Mouse (Mus musculus): ENCODE measurements at regions not wholly inside any gene's neighbourhood (a gene's known extent, or its start where the extent isn't known, plus 50 kb on each side); places are given as distances from the start of the nearest gene placed in this dataset.

- Histone ChIP-seq H3K4me1 (ENCODE audit: control insufficient read depth, insufficient read depth, low read length) (peaks cover 11% of the 10 kb centered on the region), H3K4me3 (ENCODE audit: low read depth, low read length) (no peak overlapping the region), H3K9me3 (replicated peaks; ENCODE audit: control insufficient read depth, low read length) (no peaks in the 10 kb centered on the region), H3K27ac (ENCODE audit: low read depth, low read length) (no peak overlapping the region), H3K4me2 (ENCODE audit: low read length) (no peak overlapping the region), H3K9ac (ENCODE audit: low read length) (no peak overlapping the region), H3K36me3 (ENCODE audit: control insufficient read depth, insufficient read depth, low read length) (no peaks in the 10 kb centered on the region), H3K27me3 (replicated peaks; ENCODE audit: control insufficient read depth, insufficient read depth, low read length) (0 out of 2 replicates have a peak, but pooled peaks cover 3% of the 10 kb centered on the region)
- DNase-seq (ENCODE audit: low spot score): no peak
- 86% methylated on average over 4 of the region's 4 CpGs for WGBS
- ATAC-seq: no peak
Observed at GRCm38 (mm10) chr16:21327969-21328368, 94.9 kb upstream of the Vps8 start.

- Histone ChIP-seq H3K4me2 (ENCODE audit: low read length) (no peak overlapping the region), H3K27ac (ENCODE audit: low read depth, low read length) (no peak overlapping the region), H3K27me3 (replicated peaks; ENCODE audit: control insufficient read depth, insufficient read depth, low read length) (no peaks in the 10 kb centered on the region), H3K4me3 (ENCODE audit: low read depth, low read length) (no peak overlapping the region), H3K4me1 (ENCODE audit: control insufficient read depth, insufficient read depth, low read length) (peaks cover 15% of the 10 kb centered on the region), H3K9me3 (replicated peaks; ENCODE audit: control insufficient read depth, low read length) (no peaks in the 10 kb centered on the region), H3K9ac (ENCODE audit: low read length) (no peak overlapping the region), H3K36me3 (ENCODE audit: control insufficient read depth, insufficient read depth, low read length) (no peaks in the 10 kb centered on the region)
- WGBS: 88% methylated on average over 6 of the region's 6 CpGs
- DNase-seq (ENCODE audit: low spot score) (no peak), ATAC-seq (no peak)
Observed at GRCm38 (mm10) chr16:21329199-21329598, 93.7 kb upstream of the Vps8 start.

- Histone ChIP-seq H3K4me2 (ENCODE audit: low read length) (peak overlapping the region; percentile 25; the same call in 1 of the 2 replicates), H3K4me3 (ENCODE audit: low read depth, low read length) (no peak overlapping the region), H3K27ac (ENCODE audit: low read depth, low read length) (no peak overlapping the region), H3K9ac (ENCODE audit: low read length) (no peak overlapping the region), H3K9me3 (replicated peaks; ENCODE audit: control insufficient read depth, low read length) (no peaks in the 10 kb centered on the region), H3K36me3 (ENCODE audit: control insufficient read depth, insufficient read depth, low read length) (no peaks in the 10 kb centered on the region), H3K4me1 (ENCODE audit: control insufficient read depth, insufficient read depth, low read length) (peaks cover 16% of the 10 kb centered on the region), H3K27me3 (replicated peaks; ENCODE audit: control insufficient read depth, insufficient read depth, low read length) (0 out of 2 replicates have a peak, but pooled peaks cover 4% of the 10 kb centered on the region)
- 87% methylated on average over 5 of the region's 5 CpGs for WGBS
- ATAC-seq (no peak), DNase-seq (ENCODE audit: low spot score) (no peak)
Observed at GRCm38 (mm10) chr16:21331229-21331628, 91.7 kb upstream of the Vps8 start.

GRCm38 (mm10) chr16:21332411-21332810 is 90.5 kb upstream of the Vps8 start:
- ATAC-seq: 0 out of 2 replicates have a peak, but pooled peaks have one; percentile 7

GRCm38 (mm10) chr16:21332862-21333222 is 90.1 kb upstream of the Vps8 start:
- no peak for DNase-seq (ENCODE audit: low spot score)
- peak overlapping the region; percentile 87 for H3K4me2 ChIP-seq (ENCODE audit: low read length)
- peak overlapping the region; percentile 75 for H3K9ac ChIP-seq (ENCODE audit: low read length)
- H3K4me3 ChIP-seq (ENCODE audit: low read depth, low read length): peak overlapping the region; percentile 52
- no peaks in the 10 kb centered on the region for H3K36me3 ChIP-seq (ENCODE audit: control insufficient read depth, insufficient read depth, low read length)
- H3K27ac ChIP-seq (ENCODE audit: low read depth, low read length): peak overlapping the region; percentile 94
- ATAC-seq: no peak
- H3K9me3 ChIP-seq (replicated peaks; ENCODE audit: control insufficient read depth, low read length): no peaks in the 10 kb centered on the region
- H3K27me3 ChIP-seq (replicated peaks; ENCODE audit: control insufficient read depth, insufficient read depth, low read length): 0 out of 2 replicates have a peak, but pooled peaks cover 6% of the 10 kb centered on the region
- H3K4me1 ChIP-seq (ENCODE audit: control insufficient read depth, insufficient read depth, low read length): peaks cover 16% of the 10 kb centered on the region
- WGBS: 3% methylated on average over 14 of the region's 14 CpGs

More at GRCm38 (mm10) chr16:21332411-21332810, 90.5 kb upstream of the Vps8 start:
- no peaks in the 10 kb centered on the region for H3K9me3 ChIP-seq (replicated peaks; ENCODE audit: control insufficient read depth, low read length)
- H3K27me3 ChIP-seq (replicated peaks; ENCODE audit: control insufficient read depth, insufficient read depth, low read length): 0 out of 2 replicates have a peak, but pooled peaks cover 6% of the 10 kb centered on the region
- no peaks in the 10 kb centered on the region for H3K36me3 ChIP-seq (ENCODE audit: control insufficient read depth, insufficient read depth, low read length)
- no peak overlapping the region; the same call in 1 of the 2 replicates for H3K27ac ChIP-seq (ENCODE audit: low read depth, low read length)
- no peak for DNase-seq (ENCODE audit: low spot score)
- H3K9ac ChIP-seq (ENCODE audit: low read length): peak overlapping the region; percentile 75
- H3K4me1 ChIP-seq (ENCODE audit: control insufficient read depth, insufficient read depth, low read length): peaks cover 16% of the 10 kb centered on the region
- WGBS: 59% methylated on average over 7 of the region's 7 CpGs
- peak overlapping the region; percentile 52 for H3K4me3 ChIP-seq (ENCODE audit: low read depth, low read length)
- peak overlapping the region; percentile 87 for H3K4me2 ChIP-seq (ENCODE audit: low read length)

GRCm38 (mm10) chr16:21333223-21333951 is 89.5 kb upstream of the Vps8 start:
- H3K4me2 ChIP-seq (ENCODE audit: low read length): peak overlapping the region; percentile 87
- peak overlapping the region; percentile 52 for H3K4me3 ChIP-seq (ENCODE audit: low read depth, low read length)
- no peaks in the 10 kb centered on the region for H3K9me3 ChIP-seq (replicated peaks; ENCODE audit: control insufficient read depth, low read length)
- H3K4me1 ChIP-seq (ENCODE audit: control insufficient read depth, insufficient read depth, low read length): peaks cover 16% of the 10 kb centered on the region
- peak overlapping the region; percentile 94 for H3K27ac ChIP-seq (ENCODE audit: low read depth, low read length)
- 1% methylated on average over 44 of the region's 44 CpGs for WGBS
- peak overlapping the region; percentile 75 for H3K9ac ChIP-seq (ENCODE audit: low read length)
- peak; percentile 93 for DNase-seq (ENCODE audit: low spot score)
- peak; percentile 94 for ATAC-seq
- no peaks in the 10 kb centered on the region for H3K36me3 ChIP-seq (ENCODE audit: control insufficient read depth, insufficient read depth, low read length)
- H3K27me3 ChIP-seq (replicated peaks; ENCODE audit: control insufficient read depth, insufficient read depth, low read length): 0 out of 2 replicates have a peak, but pooled peaks cover 6% of the 10 kb centered on the region

GRCm38 (mm10) chr16:21339061-21339459 is 83.9 kb upstream of the Vps8 start:
- Histone ChIP-seq H3K9ac (ENCODE audit: low read length) (0 out of 2 replicates have a peak overlapping the region, but pooled peaks have one; percentile 6), H3K4me3 (ENCODE audit: low read depth, low read length) (no peak overlapping the region), H3K9me3 (replicated peaks; ENCODE audit: control insufficient read depth, low read length) (no peaks in the 10 kb centered on the region), H3K27me3 (replicated peaks; ENCODE audit: control insufficient read depth, insufficient read depth, low read length) (peaks cover 21% of the 10 kb centered on the region; the same call in 1 of the 2 replicates), H3K4me1 (ENCODE audit: control insufficient read depth, insufficient read depth, low read length) (peaks cover 25% of the 10 kb centered on the region), H3K36me3 (ENCODE audit: control insufficient read depth, insufficient read depth, low read length) (no peaks in the 10 kb centered on the region), H3K27ac (ENCODE audit: low read depth, low read length) (peak overlapping the region; percentile 93), H3K4me2 (ENCODE audit: low read length) (peak overlapping the region; percentile 8; the same call in 1 of the 2 replicates)
- 18% methylated on average over 6 of the region's 6 CpGs for WGBS
- ATAC-seq (peak; percentile 24), DNase-seq (ENCODE audit: low spot score) (no peak)

GRCm38 (mm10) chr16:21339460-21340081 is 83.3 kb upstream of the Vps8 start:
- 1% methylated on average over 11 of the region's 11 CpGs for WGBS
- Histone ChIP-seq H3K9me3 (replicated peaks; ENCODE audit: control insufficient read depth, low read length) (no peaks in the 10 kb centered on the region), H3K36me3 (ENCODE audit: control insufficient read depth, insufficient read depth, low read length) (no peaks in the 10 kb centered on the region), H3K9ac (ENCODE audit: low read length) (0 out of 2 replicates have a peak overlapping the region, but pooled peaks have one; percentile 4), H3K4me3 (ENCODE audit: low read depth, low read length) (no peak overlapping the region), H3K4me1 (ENCODE audit: control insufficient read depth, insufficient read depth, low read length) (peaks cover 23% of the 10 kb centered on the region), H3K27ac (ENCODE audit: low read depth, low read length) (peak overlapping the region; percentile 93), H3K4me2 (ENCODE audit: low read length) (peak overlapping the region; percentile 8), H3K27me3 (replicated peaks; ENCODE audit: control insufficient read depth, insufficient read depth, low read length) (peaks cover 23% of the 10 kb centered on the region; the same call in 1 of the 2 replicates)
- DNase-seq (ENCODE audit: low spot score) (peak; percentile 94), ATAC-seq (peak; percentile 96)
